Mouse (Mus musculus): ENCODE measurements at regions not wholly inside any gene's neighbourhood (a gene's known extent, or its start where the extent isn't known, plus 50 kb on each side); places are given as distances from the start of the nearest gene placed in this dataset.

- no peak for DNase-seq
These were observed 189.4 kb upstream of the Hmga2 start for GRCm38 (mm10) chr10:120665670-120666069.

GRCm38 (mm10) chr10:120664419-120664818 lies 188.2 kb upstream of the Hmga2 start:
- DNase-seq: no peak

GRCm38 (mm10) chr10:120663396-120663795 lies 187.1 kb upstream of the Hmga2 start:
- no peak for DNase-seq

DNA sequence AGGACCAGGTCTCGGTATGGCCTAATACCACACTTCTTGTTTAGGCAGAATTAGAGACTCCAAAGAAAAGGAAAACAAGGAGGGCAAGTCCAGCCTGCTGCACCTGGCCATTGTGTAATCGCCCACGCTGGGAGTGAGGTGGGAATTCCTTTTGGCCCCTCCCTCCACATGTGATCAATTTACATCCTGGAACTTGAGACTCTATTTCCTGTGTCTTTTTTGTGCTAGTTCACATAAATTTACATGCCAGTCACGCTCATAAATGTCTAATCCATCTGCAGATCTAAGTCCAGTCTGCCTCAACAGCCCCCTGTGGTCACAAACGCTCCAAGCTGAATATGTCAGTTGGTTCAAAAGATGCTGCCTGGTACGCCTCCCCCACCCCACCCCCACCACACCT lies 184.2 kb upstream of the Hmga2 start:
- DNase-seq: no peak

GRCm38 (mm10) chr10:120655238-120655931 lies 179.1 kb upstream of the Hmga2 start:
- DNase-seq: no peak

DNA sequence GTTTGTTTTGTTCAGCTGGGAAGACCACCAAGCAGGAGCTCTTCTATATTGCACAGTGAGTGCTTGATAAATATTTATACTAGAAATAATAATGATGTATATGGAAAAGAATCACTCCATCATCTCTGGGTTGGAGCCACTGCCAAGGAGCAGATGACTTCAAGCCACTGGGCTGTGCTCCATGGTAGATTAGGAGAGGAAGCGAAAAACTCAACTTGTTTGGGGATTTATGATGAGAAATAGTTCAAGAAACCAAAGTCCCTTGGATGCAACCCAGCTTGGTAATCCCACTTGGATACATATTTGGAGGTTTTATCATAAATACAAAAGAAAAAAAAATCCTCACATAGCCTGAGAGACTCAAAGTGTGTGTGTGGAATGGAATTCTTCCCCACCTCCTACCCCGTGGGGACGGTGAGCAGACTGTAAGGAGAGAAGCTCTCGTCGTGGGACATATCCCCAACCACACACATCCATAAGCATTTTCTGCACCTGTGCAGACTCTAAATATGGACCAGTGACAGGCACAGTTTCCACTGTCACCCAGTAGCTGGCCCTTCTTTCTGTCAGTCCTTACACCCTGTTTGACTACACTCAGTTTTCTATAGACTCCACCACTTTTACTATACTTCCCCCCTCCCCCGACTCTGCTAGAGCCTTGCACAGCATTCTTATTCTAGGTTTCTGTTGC lies 176.4 kb upstream of the Hmga2 start:
- no peak for DNase-seq

- no peak for DNase-seq
These were observed 175.6 kb upstream of the Hmga2 start for GRCm38 (mm10) chr10:120651845-120652244.

DNA sequence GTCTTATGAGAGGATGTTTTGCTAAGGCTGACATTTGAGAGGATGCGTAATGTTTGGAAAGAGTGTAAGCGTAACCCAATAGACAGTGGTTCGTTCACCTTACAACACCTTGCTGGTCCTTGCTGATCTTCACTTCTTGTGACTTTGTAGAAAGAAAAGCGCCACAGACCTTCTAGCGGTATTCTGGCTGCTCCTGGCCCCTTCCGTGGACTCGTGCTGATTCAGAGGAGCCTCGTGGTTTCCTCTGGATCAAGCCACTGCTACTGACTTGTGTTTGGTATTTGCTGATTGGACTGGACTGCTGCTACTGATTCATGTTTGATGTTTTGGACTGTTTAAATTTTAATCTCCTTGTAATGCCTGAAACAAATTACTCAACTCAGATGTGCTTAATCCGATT lies 174.1 kb upstream of the Hmga2 start:
- no peak for DNase-seq

- no peak for DNase-seq
These were observed 172.5 kb upstream of the Hmga2 start for GRCm38 (mm10) chr10:120648741-120649140.

DNA sequence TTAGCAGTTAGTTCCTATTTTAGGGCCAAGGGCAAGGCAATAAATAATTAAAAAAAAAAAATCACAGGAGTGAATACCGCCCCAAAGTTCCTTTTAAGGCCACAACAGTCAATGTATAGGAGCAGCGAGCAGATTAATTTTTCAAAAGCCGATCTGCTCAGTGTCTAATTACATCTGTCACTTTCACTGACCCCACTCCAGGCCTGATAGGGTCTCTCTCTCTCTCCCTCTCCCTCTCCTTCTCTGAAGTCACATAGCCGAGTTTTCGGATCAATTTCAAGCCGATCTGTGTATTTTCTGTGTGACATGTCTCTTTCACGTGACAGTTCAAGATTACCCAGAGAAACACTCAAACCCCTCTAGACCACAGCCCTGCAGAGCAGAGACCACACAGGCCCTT lies 171.8 kb upstream of the Hmga2 start:
- no peak for DNase-seq

DNA sequence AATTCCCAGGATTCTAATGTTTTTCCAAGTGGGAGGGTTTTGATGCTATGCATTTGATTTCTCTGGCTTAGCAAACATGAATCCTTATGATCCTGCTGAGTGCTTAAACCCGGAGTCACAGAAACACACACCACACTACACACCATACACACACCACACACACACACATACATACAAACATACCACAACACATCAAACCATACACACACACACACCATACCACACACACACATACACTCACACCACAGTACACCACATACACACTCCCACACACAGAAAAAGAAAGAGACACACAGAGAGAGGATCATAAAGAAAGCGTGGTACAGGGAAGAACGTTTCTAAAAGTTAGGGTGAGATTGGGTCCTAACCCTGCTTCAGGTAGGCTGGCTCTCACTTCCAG lies 171.1 kb upstream of the Hmga2 start:
- DNase-seq: no peak

- no peak for DNase-seq
These were observed 170.6 kb upstream of the Hmga2 start for GRCm38 (mm10) chr10:120646862-120647311.

- DNase-seq: no peak
These were observed 164.6 kb upstream of the Hmga2 start for GRCm38 (mm10) chr10:120640847-120641246.

DNA sequence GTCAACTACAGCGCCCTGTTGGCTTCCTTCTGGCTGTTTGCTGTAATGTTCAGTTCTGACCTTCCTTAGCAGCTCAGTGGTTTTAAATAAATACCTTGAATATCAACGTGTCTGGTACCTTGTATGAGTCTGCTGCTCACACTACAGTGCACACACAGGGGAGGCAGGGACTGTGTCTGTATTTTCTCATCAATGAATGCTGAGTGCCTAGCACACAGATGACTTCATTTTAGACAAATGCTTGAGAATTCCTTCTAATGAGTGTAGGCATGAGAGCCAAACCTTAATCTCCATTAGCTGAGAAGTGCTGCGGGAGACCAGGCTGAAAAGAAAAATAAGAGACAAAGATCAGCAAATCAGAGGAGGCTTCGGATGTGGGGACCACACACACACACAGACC lies 162.0 kb upstream of the Hmga2 start:
- no peak for DNase-seq

DNA sequence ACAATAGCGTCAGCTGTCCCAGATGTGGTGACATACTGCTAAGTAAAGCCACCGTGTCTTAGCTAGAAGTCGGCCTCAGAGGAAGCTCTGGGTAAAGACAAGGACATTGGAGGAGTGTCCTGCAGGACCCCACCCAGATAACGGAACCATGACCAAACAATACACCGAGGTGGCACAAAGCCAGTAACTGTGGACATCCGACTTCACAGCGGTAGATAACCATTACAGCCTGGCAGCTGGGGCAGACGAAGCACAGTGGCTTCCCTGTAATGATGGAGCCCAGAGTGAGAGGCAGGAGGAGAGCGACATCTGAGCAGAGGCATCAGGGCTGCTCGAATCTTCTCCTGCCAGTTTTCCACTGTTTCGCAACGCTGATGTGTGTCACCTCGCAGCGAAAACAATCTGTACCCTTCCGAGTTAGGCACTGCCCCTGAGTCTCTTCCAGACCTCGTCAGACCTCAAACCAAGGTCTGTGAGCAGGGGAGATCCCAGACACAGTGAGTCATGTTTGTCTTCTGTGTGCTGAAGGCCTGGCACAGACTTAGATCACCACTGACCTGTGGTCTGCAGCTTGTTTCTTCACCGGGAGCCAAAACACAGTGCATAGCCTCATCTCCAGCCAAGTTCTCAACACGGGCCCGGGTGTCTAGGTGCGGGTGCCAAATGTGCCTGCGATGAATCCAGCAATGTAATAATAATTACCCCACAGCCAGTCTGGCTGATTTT lies 159.7 kb upstream of the Hmga2 start:
- no peak for DNase-seq

GRCm38 (mm10) chr10:120635194-120635593 lies 158.9 kb upstream of the Hmga2 start:
- no peak for DNase-seq

DNA sequence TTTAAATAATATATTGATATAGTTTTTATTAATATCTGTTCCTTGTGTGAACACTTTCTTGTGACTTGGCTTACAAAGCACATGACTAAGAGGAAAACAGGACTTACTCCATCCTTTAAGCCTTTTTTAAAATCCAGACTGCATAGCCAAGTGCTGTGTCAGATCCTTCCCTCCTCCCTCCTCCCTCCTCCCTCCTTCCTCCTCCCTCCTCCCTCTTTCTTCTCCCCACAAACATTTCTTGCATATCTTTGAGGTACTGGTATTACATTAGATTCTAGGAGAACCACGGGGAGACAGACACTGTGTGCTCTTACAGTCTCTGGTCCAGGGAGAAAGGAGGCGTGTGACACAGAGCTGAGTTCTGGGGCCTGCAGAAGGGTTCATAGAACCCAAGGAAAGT lies 155.8 kb upstream of the Hmga2 start:
- no peak for DNase-seq

DNA sequence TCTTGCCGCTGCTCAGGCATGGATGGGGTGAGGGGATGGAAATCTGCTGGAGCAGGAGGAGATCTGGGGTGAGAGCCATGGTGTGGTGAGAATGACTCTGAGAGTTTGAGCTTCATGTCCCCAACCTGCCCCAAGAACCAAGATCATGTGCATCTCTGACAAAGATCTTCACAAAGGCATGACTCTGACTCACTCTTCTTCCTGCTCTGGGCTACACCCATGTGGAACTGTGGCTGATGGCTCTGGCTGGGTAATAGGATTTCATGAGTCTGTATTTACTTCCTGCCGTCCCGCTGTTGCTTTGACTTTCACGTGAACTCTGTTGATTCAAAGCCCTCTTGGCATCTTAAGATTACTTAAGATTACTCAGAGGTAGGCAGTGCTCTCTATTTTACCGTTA lies 151.8 kb upstream of the Hmga2 start:
- no peak for DNase-seq

DNA sequence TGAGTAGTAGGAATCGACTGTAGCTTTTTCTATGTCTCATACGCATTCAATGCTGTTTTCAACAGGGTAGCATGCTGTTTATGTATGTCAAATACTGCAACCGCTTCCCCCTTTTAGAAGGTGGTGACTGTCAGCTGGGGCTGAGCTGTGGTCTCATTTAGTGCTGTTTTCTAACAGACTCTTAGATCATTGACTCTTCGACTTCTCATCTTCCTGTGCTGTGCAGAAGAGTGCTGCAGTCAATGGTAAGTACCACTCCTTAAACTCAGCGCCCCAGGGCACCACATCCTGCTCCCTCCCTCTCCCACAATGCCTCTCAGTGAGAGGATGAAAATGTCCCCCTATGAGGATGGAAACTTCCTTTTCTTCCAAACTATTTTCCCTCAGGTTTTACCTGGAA lies 149.2 kb upstream of the Hmga2 start:
- no peak for DNase-seq

DNA sequence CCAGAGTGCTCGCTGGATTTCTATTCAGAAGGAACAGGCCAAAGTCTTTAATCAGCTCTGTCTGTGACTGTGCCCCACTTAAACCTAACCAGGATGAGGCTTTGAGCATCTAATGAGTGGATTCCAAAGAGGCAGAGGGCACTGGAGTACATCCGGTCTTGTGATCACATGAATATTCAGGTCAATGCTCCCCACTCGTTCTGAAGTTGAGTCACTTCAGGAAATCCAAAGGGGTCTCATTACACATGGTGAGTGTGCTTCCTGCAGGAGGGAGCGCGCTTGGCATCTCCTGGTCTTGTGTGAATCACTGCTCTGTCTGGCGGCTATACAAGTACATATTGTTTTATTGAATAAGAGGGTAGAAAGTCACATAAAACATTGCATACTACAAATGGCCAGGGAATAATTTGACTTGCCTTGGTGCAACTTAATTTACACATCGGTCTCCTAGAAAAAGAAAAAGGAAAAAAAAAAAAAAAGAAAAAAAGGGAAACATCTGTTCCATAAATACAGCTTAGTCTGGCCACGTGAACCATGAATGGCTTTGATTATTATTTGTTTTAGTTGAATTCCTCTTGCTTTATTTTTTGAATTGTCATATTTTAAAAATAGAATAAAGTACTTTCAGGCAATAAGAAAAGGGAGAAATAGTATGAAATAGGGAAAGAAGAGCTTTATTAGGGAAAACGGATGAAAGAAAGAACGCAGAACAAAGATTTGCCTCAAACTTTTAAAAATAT lies 148.1 kb upstream of the Hmga2 start:
- DNase-seq: no peak

- DNase-seq: no peak
These were observed 140.2 kb upstream of the Hmga2 start for GRCm38 (mm10) chr10:120616406-120617015.

- no peak for DNase-seq
These were observed 136.1 kb upstream of the Hmga2 start for GRCm38 (mm10) chr10:120612351-120612750.

GRCm38 (mm10) chr10:120610076-120610475 lies 133.8 kb upstream of the Hmga2 start:
- DNase-seq: peak; percentile 22
